Mouse (Mus musculus) heart, adult 2 months (tissue): Measurements from ENCODE around the gene Ttc9b. TPM values are rescaled to one million over a fixed set of nuclear protein-coding genes. Genes with fewer than 3 reads are reported as not detected.
A peak's percentile ranks its signal among the peaks of the same experiment; 100 is the strongest.

Source experiments
- DNase-seq, 2 experiments: peaks; one replicate each; pipeline ENCODE4 v3.0.0; 2021
- H3K27ac ChIP-seq: fragments of 200-600 bp; 2 replicates; pipeline ENCODE4 v1.8.1; 2022
- H3K27me3 ChIP-seq: fragments of 200-500 bp; 2 replicates; pipeline ENCODE4 v1.6.1; 2012; ENCODE audit warnings: mild to moderate bottlenecking, low read length, inconsistent platforms, mixed read lengths; ENCODE audit not compliant: control insufficient read depth, insufficient read depth
- H3K36me3 ChIP-seq: fragments of 200-500 bp; 2 replicates; pipeline ENCODE4 v1.6.1; 2012; ENCODE audit warnings: low read length, inconsistent platforms; ENCODE audit not compliant: control insufficient read depth, insufficient read depth
- H3K4me1 ChIP-seq: fragments of 200-500 bp; 2 replicates; pipeline ENCODE4 v1.6.1; 2011; ENCODE audit warnings: low read length; ENCODE audit not compliant: control insufficient read depth, insufficient read depth
- H3K4me3 ChIP-seq: fragments of 200-600 bp; 2 replicates; pipeline ENCODE4 v1.8.1; 2022
- H3K79me2 ChIP-seq: fragments of 200-500 bp; replicated peaks from 2 replicates; pipeline ENCODE4 v1.6.1; 2012; ENCODE audit warnings: mild to moderate bottlenecking, inconsistent platforms, low read length, moderate library complexity, mixed read lengths; ENCODE audit not compliant: control insufficient read depth, insufficient read depth
- H3K9ac ChIP-seq: fragments of 200-500 bp; 2 replicates; pipeline ENCODE4 v1.6.1; 2012; ENCODE audit warnings: low read depth, mild to moderate bottlenecking, control low read depth, inconsistent platforms, low read length, mixed read lengths
- CTCF ChIP-seq: fragments of 200-600 bp; IDR thresholded peaks from 2 replicates; pipeline ENCODE4 v1.8.1; 2022; ENCODE audit warnings: antibody characterized with exemption, mild to moderate bottlenecking, moderate library complexity
- EP300 ChIP-seq: fragments of 200-500 bp; IDR thresholded peaks from 2 replicates; pipeline ENCODE4 v1.6.1; 2011; ENCODE audit warnings: low read depth, low read length, control low read depth; ENCODE audit not compliant: insufficient read depth
- POLR2A ChIP-seq: fragments of 200-500 bp; IDR thresholded peaks from 2 replicates; pipeline ENCODE4 v1.6.1; 2011; ENCODE audit warnings: mild to moderate bottlenecking, low read depth, low read length, control low read depth; ENCODE audit not compliant: insufficient read depth
- WGBS: fragments of 180-500 bp; shearing (Covaris S2); methylation state at CpG from one replicate; pipeline ENCODE4 v1.1.7; 2018; 5-methylcytosine and 5-hydroxymethylcytosine counted together
- intact Hi-C: fragments of 180-260 bp; cut with DNase I; formaldehyde crosslinking; loops from one replicate; pipeline ENCODE4 v1.15.1; 2025
- polyA plus RNA-seq: library from polyadenylated mRNA; depleted of rRNA; stranded (reverse); fragments of >200 nt; gene quantifications from 2 replicates; pipeline ENCODE4 v1.2.3, GENCODE M21; 2012
- total RNA-seq, 2 experiments: library from RNA; stranded (reverse); gene quantifications; 2 replicates each; pipeline ENCODE4 v1.2.3; 2021

Gene Ttc9b
- total and polyA plus RNA-seq, 3 experiments = not detected

- H3K4me3 ChIP-seq = peak overlapping the region; percentile 56
- no peaks in the 10 kb centered on the region for H3K27me3 ChIP-seq
- H3K4me1 ChIP-seq = peaks cover 8% of the 10 kb centered on the region
- TF ChIP-seq CTCF = no peak
- no peak for TF ChIP-seq POLR2A
- TF ChIP-seq EP300 = no peak
- H3K79me2 ChIP-seq = peaks cover 2% of the 10 kb centered on the region; the same call in 1 of the 2 replicates
- no peaks in the 10 kb centered on the region for H3K36me3 ChIP-seq
- DNase-seq = no peak
- intact Hi-C loops = loop anchor here (2.0 to 10.0 kb wide), 2 partner anchors 15 to 319 kb away; partner anchors contain the start of genes Gm20479, Shkbp1 and Zfp607b
- peak overlapping the region; percentile 95 for H3K27ac ChIP-seq
- under 1% methylated on average over 35 of the region's 38 CpGs for WGBS
- peak overlapping the region; percentile 86 for H3K9ac ChIP-seq
Observed at GRCm38 (mm10) chr7:27674195-27674521, 20.4 kb downstream of the Ttc9b start.

DNA sequence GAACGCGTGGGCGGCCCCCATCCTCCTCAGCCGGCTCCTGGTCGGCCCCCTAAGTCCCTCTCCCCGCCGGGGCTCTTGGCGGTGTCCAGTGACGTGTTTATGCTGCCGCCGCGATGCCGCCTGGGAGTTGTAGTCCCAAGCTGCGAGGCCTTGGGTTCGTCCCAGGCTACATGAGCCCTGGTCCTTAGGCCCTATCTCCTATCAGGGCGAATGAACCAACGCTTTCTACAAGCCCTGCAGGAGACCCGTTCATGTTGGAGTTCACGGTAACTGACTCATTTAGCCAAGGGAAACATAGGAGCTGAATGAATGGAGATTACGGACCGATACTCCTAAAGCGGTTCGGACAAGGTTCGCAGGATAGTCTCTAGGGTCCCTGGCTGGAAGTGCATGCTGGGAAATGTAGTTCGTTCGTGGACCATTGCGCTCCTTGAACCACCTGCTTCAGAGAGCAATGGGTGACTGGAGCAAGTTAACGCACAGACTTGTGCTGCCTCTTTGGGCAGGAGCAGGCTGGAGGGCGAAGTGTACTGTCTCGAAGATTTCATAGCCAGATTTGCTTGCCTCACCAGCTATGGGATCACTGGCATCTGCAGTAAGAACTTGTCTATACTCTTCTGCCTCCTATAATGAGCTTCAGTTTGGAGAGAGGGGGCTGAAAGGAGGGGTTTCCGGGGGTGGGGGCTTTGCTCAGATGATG, 21.0 kb downstream of the Ttc9b start, which contains the start of gene Map3k10:
TSS of gene Map3k10 (minus strand) at position 77 of the 700 bp plus-strand sequence.
- peak; percentile 95 to 97 for DNase-seq
- Histone ChIP-seq H3K79me2 (peaks cover 2% of the 10 kb centered on the region; the same call in 1 of the 2 replicates), H3K36me3 (no peaks in the 10 kb centered on the region), H3K4me3 (peak within 1 kb of the TSS; percentile 56), H3K27ac (peak within 1 kb of the TSS; percentile 95), H3K4me1 (peaks cover 8% of the 10 kb centered on the region), H3K27me3 (no peaks in the 10 kb centered on the region), H3K9ac (peak within 1 kb of the TSS; percentile 86)
- WGBS = 1% methylated on average over 28 of the region's 31 CpGs
- intact Hi-C loops = loop anchor here (2.0 to 10.0 kb wide), 2 partner anchors 14 to 320 kb away; partner anchors contain the start of genes Gm20479, Shkbp1 and Zfp607b
- TF ChIP-seq POLR2A (peak; percentile 23; the same call in 1 of the 2 replicates), EP300 (0 out of 2 replicates have a peak, but pooled peaks have one; percentile 19), CTCF (no peak)

GRCm38 (mm10) chr7:27675222-27675612, 21.5 kb downstream of the Ttc9b start:
- peaks cover 8% of the 10 kb centered on the region for H3K4me1 ChIP-seq
- H3K9ac ChIP-seq = no peak overlapping the region
- TF ChIP-seq POLR2A (no peak), EP300 (no peak), CTCF (no peak)
- H3K79me2 ChIP-seq = peaks cover 2% of the 10 kb centered on the region; the same call in 1 of the 2 replicates
- no peaks in the 10 kb centered on the region for H3K27me3 ChIP-seq
- 30% methylated on average over 14 of the region's 14 CpGs for WGBS
- H3K36me3 ChIP-seq = no peaks in the 10 kb centered on the region
- no peak overlapping the region for H3K27ac ChIP-seq
- intact Hi-C loops = loop anchor here (2.0 to 10.0 kb wide), 2 partner anchors 14 to 320 kb away; partner anchors contain the start of genes Gm20479, Shkbp1 and Zfp607b
- DNase-seq = no peak
- no peak overlapping the region for H3K4me3 ChIP-seq

DNA sequence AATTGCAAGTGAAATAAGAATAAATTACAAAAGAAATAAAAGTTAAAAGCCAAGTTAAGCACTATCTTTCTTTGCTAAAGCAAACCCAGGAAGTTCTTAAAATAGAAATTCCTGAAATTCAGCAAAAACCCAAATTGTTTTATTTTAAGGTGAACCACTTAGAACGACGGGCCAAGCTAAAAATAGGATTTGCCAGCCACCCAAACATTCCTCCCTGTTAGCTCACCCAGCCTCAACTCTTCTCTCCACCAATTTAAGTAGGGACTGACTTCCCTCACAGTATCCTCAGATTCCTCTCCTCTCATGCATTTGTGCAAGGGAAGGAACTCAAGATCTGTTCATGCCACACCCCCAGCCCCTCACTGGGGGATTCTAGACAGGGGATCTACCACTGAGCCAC, 29.5 kb downstream of the Ttc9b start:
- H3K4me1 ChIP-seq = no peaks in the 10 kb centered on the region; the same call in 1 of the 2 replicates
- no peak overlapping the region for H3K27ac ChIP-seq
- WGBS = 2% methylated on average over 2 of the region's 2 CpGs
- TF ChIP-seq POLR2A (no peak), EP300 (no peak), CTCF (no peak)
- DNase-seq = no peak
- no peak overlapping the region for H3K4me3 ChIP-seq
- H3K79me2 ChIP-seq = no peaks in the 10 kb centered on the region
- intact Hi-C loops = no loop called here
- H3K36me3 ChIP-seq = no peaks in the 10 kb centered on the region
- no peak overlapping the region for H3K9ac ChIP-seq
- H3K27me3 ChIP-seq = no peaks in the 10 kb centered on the region

DNA sequence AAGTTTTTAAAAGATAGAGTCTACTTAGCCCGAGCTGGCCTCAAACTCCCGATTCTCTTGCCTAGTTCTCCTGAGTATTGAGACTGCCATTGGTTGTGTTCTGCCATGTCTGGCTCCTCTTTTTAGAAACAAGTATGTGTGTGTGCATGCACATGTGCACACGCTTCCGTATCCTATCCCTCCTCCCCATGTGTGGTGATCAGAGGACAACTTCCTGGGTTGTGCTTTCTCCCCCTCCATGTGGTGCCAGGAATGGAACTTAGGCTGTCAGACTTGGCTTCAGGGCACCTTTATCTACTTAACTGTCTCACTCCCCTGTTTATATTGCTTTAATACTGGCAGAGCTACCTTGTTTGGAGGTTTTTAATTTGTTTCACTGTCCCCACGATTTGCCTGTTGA, 31.5 kb downstream of the Ttc9b start:
- intact Hi-C loops = loop anchor here (1.0 to 5.0 kb wide), 5 partner anchors 34 to 553 kb away; partner anchors contain the start of genes Akt2 and Ltbp4
- no peak overlapping the region for H3K4me3 ChIP-seq

GRCm38 (mm10) chr7:27685681-27686080, 32.0 kb downstream of the Ttc9b start:
- no peak for DNase-seq
- Histone ChIP-seq H3K27me3 (no peaks in the 10 kb centered on the region), H3K4me3 (no peak overlapping the region), H3K4me1 (no peaks in the 10 kb centered on the region; the same call in 1 of the 2 replicates), H3K79me2 (no peaks in the 10 kb centered on the region), H3K36me3 (no peaks in the 10 kb centered on the region), H3K9ac (no peak overlapping the region), H3K27ac (no peak overlapping the region)
- 0% methylated on average over 6 of the region's 6 CpGs for WGBS
- intact Hi-C loops = loop anchor here (1.0 to 5.0 kb wide), 5 partner anchors 34 to 553 kb away; partner anchors contain the start of genes Akt2 and Ltbp4
- TF ChIP-seq POLR2A (no peak), CTCF (peak; percentile 80)

More for the DNA sequence above, 31.5 kb downstream of the Ttc9b start:
- WGBS = 23% methylated on average over 5 of the region's 5 CpGs
- no peaks in the 10 kb centered on the region for H3K27me3 ChIP-seq
- no peaks in the 10 kb centered on the region; the same call in 1 of the 2 replicates for H3K4me1 ChIP-seq
- H3K79me2 ChIP-seq = no peaks in the 10 kb centered on the region
- H3K9ac ChIP-seq = no peak overlapping the region
- TF ChIP-seq CTCF = no peak
- TF ChIP-seq EP300 = no peak
- TF ChIP-seq POLR2A = no peak
- H3K36me3 ChIP-seq = no peaks in the 10 kb centered on the region
- DNase-seq = no peak
- H3K27ac ChIP-seq = no peak overlapping the region
